Mouse (Mus musculus) gastrocnemius, postnatal 25 days (tissue): ENCODE measurements around the gene Cnot3. TPM values are rescaled to one million over a fixed set of nuclear protein-coding genes. Genes with fewer than 3 reads are reported as not detected.
"Not testable (repeated sequence)": the region's sequence is repeated elsewhere in the genome, so short reads cannot be mapped to it uniquely, and the experiment has no call there.

Experiments
- DNase-seq: peaks from one replicate; pipeline ENCODE4 v3.0.0; 2022
- long read RNA-seq, 2 experiments: library from polyadenylated mRNA; stranded (forward); transcript quantifications; one replicate each; pipeline ENCODE4 v2.0.0; 2021
- total RNA-seq, 2 experiments: library from RNA; stranded (reverse); gene quantifications; 1 replicate in 1 of 2; 2 replicates in 1 of 2; pipeline ENCODE4 v1.2.3; 2021

Cnot3 gene
- 10 to 100 TPM; 17.1 to 17.4 TPM for total RNA-seq
- long read RNA-seq, experiment 1, full-length matches to known transcripts = 3 of 10 reads
- long read RNA-seq, experiment 1, partial matches to known transcripts = 4 of 10 reads
- long read RNA-seq, experiment 1, other reads (novel, unspliced or antisense) = 3 of 10 reads
- long read RNA-seq, experiment 2, full-length matches to known transcripts = 15 of 27 reads
- long read RNA-seq, experiment 2, partial matches to known transcripts = 6 of 27 reads
- long read RNA-seq, experiment 2, other reads (novel, unspliced or antisense) = 6 of 27 reads

DNA sequence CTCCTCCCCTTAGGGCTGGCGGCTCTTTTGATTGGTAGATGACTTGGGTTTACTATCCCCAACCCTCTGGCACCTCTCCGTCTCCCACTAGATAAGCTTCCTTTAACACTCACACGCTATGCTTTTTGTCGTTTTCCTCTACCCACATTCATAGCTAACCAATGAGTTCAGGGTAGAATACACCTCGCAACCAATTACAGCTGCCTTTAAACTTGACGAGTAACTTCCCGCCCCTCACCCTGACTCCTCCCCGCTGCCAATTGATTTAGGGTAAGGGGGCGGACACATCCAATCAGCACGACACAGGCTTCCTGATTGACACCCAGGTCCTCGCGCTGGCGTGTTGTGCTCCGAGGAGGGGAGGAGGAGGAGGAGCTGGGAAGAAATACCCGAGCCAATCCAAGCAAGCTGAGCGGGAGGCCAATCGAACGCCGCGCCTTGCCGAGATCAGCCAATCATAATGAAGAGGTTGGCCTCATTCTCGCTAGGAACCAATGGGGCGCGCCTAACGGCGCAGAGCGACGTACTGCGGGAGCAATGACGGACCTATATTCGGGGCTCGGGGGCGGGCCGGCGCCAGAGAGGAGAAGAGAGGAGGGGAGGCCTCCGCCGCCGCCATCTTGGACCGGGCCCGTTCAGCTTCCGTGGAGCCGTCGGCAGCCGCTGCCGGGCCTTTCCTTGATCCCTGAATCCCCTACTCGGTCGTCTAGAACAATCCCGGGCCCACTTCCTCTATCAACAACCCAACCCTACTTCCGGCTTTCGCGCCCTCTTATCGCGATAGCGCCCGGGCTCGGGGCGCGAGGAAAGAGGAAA, at the start of gene Cnot3:
Cnot3 (plus strand) TSS at position 597 of the 816 bp plus-strand sequence.
- DNase-seq = peak; percentile 100

DNA sequence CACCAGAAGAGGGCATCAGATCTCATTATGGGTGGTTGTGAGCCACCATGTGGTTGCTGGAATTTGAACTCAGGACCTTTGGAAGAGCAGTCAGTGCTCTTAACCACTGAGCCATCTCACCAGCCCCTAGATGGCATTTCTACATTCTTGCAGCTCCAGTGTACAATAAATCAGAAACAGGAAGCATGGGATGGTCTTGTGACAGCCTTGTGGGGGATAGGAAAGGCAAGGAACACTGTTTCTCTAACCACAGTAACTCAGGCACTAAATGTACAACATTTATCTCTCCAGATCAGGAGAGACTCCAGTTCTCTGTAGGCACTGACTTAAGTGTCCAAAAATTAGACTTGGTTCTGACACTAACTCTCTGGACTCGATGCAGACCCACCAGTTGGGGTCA, 47.3 kb upstream of the Cnot3 start:
- DNase-seq = not testable (repeated sequence)

DNA sequence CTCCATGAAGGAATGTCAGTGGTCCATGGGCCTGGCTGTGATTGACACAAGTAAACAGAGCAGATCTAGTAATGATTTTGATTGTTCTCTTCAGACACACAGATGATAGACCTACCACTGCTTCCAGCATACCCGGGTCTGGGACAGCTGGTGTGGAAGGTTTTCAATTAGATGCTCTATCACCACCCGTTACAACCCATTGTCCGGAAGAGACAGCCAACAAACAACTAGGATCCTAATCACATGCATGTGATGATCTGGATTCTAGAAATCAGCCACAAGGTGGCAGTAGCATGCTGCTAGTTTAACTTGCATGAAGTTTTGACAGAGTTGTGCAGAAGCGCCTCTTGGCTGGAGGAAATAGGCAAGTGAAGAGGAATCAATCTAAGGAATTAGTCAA, 43.9 kb upstream of the Cnot3 start:
- no peak for DNase-seq

GRCm38 (mm10) chr7:3606798-3607197, 38.3 kb upstream of the Cnot3 start:
- no peak for DNase-seq

GRCm38 (mm10) chr7:3607391-3607790, 37.7 kb upstream of the Cnot3 start:
- no peak for DNase-seq

- no peak for DNase-seq
These were observed 36.4 kb upstream of the Cnot3 start for GRCm38 (mm10) chr7:3608668-3609067.

GRCm38 (mm10) chr7:3609082-3609481, 36.0 kb upstream of the Cnot3 start:
- DNase-seq = peak; percentile 23

DNA sequence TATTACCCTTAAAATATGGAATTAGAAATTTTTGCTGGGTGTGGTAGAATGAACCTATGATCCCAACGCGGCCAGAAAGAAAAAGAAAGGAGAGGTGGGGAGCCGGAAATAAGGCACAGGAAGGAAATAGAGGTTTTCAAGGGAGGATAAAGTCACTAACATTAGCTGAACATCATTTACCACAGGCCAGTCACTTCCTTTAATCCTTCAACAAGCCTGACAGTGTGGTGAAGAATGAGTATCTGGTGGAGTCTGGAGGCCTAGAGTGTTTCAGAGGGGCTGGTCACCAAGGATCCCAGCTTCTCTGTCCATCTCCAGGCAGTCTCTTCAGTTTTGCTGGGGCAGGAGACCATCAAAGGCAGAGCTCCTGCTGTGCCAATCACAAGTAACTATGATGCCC, 34.6 kb upstream of the Cnot3 start:
- no peak for DNase-seq

- no peak for DNase-seq
These were observed 34.1 kb upstream of the Cnot3 start for GRCm38 (mm10) chr7:3611006-3611405.

GRCm38 (mm10) chr7:3614021-3614420, 31.0 kb upstream of the Cnot3 start:
- DNase-seq = no peak

DNA sequence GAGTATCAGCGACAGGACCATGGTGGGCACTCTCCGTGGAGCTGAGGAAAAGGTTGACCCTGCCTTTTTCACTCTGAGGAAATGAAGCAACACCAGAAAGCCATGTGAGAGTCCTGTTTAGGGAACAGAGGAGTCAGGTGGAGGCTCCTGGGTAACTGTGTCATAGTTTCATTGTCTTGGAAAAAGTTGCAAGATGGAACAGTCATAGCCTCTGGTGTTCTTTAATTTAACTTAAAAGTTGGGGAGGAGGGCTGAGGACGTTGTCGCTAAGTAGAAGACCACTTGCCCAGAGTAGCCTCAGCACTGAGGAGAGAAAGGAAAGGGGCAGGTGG, 29.0 kb upstream of the Cnot3 start, which contains the start of gene Oscar:
Oscar (minus strand) TSS at position 101 of the 332 bp plus-strand sequence.
- no peak for DNase-seq

GRCm38 (mm10) chr7:3616389-3617241, 28.5 kb upstream of the Cnot3 start:
- DNase-seq = no peak

DNA sequence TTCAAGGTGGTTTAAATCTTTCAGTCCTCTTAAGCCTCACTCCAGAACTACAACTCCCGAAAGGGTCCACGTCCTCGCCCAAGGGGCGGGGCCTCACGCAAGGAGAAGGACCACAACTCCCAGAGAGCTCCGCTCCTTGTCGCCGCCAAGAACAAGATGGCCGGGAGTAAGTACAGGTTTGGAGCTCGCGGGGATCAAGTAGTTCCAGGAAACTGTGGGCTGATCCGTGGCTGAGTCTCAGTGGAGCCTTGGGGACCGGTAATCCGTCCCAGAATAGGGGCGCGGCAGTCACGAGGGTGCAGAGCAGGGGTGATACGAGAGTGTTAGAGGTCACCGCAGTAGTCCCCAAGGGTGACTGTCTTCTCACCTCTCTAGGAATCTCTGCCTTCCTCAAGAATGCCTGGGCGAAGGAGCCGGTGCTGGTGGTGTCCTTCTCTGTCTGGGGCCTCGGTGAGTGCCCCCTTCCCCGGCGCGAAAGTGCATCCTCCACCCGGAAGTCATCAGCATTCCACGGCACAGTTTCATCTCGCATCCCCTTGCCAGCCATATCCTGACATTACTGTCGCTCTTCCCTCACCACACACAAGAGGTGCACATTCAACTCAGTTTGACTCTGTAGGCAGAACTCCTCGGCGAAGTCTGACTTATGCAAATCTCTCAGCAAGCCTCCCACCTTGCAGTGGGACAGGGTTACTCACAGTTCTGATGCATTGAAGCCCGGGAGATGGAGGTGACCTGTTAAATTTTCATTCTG, 27.6 kb upstream of the Cnot3 start, which contains the start of gene Ndufa3:
Ndufa3 (plus strand) TSS at position 132 of the 754 bp plus-strand sequence.
- peak; percentile 86 for DNase-seq

- no peak for DNase-seq
These were observed 16.0 kb upstream of the Cnot3 start for GRCm38 (mm10) chr7:3629030-3629429.

DNA sequence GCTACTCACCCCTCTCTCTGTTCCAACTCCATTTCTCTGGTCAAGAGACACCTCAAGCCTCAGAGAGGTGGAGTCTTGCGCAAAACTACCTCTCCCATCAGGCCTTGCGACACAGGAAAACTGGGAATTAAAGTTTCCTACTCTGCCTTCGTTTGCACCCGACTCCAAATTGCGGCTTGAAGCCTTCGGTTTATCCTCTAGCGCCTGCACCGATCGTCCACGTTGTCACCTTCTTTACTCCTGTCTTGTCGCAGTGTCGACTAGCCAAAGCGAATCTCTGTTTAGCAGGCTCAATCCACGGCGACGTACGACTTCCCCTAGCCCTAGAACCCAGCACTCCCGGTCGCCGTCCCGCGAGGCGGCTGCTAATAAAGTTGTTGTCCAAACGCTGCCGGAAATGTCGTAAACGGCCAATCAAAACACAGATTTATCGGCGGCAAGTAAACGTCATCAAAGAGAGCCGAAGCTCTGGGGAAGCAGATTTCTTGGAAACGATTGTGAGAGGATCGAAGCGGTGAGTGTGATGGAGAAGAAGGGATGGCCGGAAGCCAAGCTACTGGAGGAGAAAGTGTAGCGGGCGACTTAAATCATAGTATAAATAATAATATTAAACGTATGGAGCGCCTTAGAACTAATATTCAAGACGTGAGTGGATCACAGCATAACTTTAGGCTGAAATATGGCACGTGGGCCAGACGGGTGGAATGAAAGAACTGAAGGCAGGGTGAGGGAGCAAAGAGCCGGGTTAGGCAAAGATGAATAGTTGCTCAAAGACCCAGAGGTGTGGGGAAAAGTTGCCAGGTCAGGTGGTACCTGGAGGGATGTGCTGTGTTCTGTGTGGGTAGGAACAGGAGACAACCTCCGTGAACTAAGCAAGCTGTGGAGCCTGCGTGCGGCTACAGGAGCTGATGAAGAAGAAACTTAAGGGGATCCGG, 15.3 kb upstream of the Cnot3 start, which contains the start of the genes Tfpt and Prpf31:
Tfpt (minus strand) TSS at position 387 of the 935 bp plus-strand sequence.
Prpf31 (plus strand) TSS at position 443 of the 935 bp plus-strand sequence.
- DNase-seq = peak; percentile 91

DNA sequence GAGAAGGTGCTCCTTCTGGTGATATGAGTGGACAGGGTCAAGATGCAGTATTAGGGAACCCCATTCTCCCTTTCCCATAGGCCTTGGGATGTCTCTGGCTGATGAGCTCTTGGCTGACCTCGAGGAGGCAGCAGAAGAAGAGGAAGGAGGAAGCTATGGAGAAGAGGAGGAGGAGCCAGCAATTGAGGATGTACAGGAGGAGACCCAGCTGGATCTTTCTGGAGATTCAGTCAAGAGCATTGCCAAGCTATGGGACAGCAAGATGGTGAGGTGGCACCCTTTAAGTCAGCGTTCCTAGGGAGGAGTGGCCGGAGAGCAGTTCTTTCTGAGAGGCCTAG, 14.6 kb upstream of the Cnot3 start:
- DNase-seq = no peak

DNA sequence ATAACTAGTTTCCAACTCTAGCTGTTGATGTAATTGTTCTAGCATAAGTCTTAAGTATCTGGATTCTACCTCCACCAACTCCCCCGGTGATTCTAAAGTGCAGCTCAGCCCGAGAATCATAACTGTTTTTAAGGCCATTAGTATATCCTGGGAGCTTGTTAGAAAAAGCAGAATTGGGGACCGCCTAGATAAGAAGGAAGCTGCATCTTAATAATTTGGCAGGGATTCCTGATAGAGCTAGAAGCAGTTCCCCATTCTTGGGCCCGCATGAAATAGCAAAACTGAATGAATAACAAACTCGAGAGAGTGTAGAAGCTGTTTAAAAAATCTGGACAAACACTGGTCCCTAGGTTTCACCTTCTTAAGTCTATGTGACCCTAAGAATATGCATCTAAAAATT, 1.7 kb upstream of the Cnot3 start:
- no peak for DNase-seq

- no peak for DNase-seq
These were observed 1.2 kb upstream of the Cnot3 start for GRCm38 (mm10) chr7:3643843-3644242.

DNA sequence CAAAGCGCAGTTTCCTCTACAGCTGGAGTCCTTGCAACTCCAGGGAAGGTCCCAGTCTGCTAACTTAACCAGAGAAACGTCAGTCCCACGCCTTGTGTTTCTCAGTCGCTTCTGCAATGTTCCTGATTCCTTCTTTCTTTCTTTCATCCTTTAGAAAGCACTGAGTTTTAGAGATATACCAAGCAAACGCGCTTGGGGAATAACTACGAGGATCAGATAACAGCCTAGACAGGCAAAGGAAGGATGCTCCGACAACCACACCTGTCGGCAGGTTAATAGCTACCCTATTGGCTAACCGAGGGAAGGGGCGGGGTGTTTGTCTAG, 758 bp upstream of the Cnot3 start:
- no peak for DNase-seq

DNA sequence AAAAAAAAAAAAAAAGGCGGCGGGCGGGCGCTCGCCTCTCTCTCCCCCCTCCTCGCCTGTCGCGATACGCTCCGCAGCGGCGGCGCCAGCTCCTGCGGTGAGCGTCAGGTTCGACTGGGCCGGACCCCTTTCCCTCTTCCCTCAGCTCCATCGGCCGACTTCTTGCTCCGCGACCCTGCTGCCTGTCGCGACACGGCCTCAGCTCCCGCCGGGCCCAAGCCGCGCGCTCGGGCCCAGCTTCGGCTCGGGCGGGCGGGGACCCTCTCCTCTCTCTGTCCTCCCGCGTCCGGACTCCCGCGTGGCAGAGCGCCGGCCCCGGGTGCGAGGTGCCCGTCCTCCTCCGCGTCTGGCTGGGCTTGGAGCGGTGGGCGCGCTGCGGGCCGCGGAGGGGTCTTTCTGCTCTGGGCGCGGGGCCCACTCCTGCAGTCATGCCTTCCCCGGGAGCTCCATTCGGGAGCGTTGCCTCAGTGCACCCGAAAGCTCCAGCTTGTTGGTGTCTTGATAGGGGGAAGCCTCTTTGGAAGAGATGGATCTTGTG, 489 bp downstream of the Cnot3 start:
- DNase-seq = no peak
